Comparison of ENCODE assay signal across 13 mouse cellular contexts in the genomic region with DNA sequence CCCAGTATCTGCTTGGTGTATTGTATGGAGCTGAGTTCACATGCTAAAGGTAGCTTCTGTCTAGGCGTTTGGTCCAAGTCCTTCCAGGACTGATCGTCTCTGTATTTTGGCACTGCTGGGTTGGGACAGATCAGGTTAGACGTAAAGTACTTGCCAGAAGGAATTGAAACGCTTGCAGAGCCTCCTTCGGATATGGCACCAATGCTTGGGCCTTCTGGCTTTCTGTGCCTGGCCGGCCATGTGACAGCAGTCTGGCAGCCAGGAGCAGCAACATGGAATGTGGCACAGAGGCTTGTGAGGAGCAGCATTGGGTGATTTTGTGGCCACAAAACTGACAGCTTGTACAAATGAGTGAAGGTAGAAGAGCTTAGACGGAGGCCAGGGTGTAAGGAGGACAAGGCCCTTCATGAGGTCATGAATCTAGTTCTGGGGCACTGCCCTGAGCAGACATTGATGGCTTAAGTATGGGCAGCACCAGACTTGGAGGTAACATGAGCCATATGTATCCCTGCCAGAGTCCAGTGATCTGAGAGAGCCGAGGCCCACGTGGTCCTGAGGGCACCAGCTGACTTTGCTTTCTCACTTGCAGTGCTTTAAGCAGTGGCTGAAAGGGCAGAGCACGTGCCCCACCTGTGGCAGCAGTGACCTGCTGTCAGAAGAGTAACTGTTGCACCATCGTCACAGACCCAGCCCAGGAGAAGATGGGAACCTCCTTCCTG. TPM values are rescaled to one million over a fixed set of nuclear protein-coding genes. Genes with fewer than 3 reads are reported as not detected.
A peak's percentile ranks its signal among the peaks of the same experiment; 100 is the strongest.
DNase-seq lines count a peak whose midpoint lies in the region; ATAC-seq and TF ChIP-seq lines count a peak whose summit lies in the region.
"Had no signal": no experiment of that assay in that cellular context is flagged by ENCODE, and none has a peak within 500 bp of the region (broad histone marks: within the 10 kb centered on the region; RNA-seq: fewer than 3 reads in every experiment).

No protein-coding gene starts in this region.

- no peaks in the 10 kb centered on the region; the same call in 1 of the 2 replicates for H3K4me1 ChIP-seq in liver, adult 2 months (ENCODE audit: control insufficient read depth, insufficient read depth, low read length)
- H3K4me1 ChIP-seq: forebrain, embryonic 10.5 days; liver, embryonic 15.5 days had no signal

- no peak for TF ChIP-seq CTCF in liver, adult 2 months (IDR thresholded peaks at IDR 0.05; ENCODE audit: low read depth, low read length)

- H3K27ac ChIP-seq in liver, adult 2 months (replicated peaks; ENCODE audit: insufficient read depth, low read depth, low read length): no peak overlapping the region
- H3K27ac ChIP-seq: forebrain, embryonic 10.5 days; liver, embryonic 15.5 days; macrophage had no signal

- WGBS in liver, adult 2 months: 88% methylated on average over 11 of the region's 11 CpGs

- peak; percentile 18 for ATAC-seq in cerebellum, adult (ENCODE audit: insufficient number of reproducible peaks, low FRiP score, low TSS enrichment)
- ATAC-seq: activated CD4-positive, CD25-positive, alpha-beta regulatory T cell, adult 4 months had no signal

- H3K4me3 ChIP-seq in liver, adult 2 months (ENCODE audit: insufficient read depth, low read depth, low read length): no peak overlapping the region
- H3K4me3 ChIP-seq: forebrain, embryonic 10.5 days; liver, embryonic 15.5 days had no signal

- H3K9ac ChIP-seq in liver, adult 2 months (ENCODE audit: low read depth, low read length): no peak overlapping the region
- H3K9ac ChIP-seq: liver, embryonic 15.5 days had no signal

- H3K27me3 ChIP-seq in liver, adult 2 months (ENCODE audit: control insufficient read depth, insufficient read depth, low read length): no peaks in the 10 kb centered on the region
- H3K27me3 ChIP-seq: liver, embryonic 15.5 days had no signal

- no peaks in the 10 kb centered on the region for H3K79me2 ChIP-seq in liver, adult 2 months (ENCODE audit: control insufficient read depth, insufficient read depth, low read length)

- no peak for DNase-seq in cerebellum, adult 11 months
- peak; percentile 10 for DNase-seq in liver, adult 2 months (ENCODE audit: extremely low read depth, low read depth, low spot score)
- no peak for DNase-seq in liver
- peak; percentile 49 for DNase-seq in gastrocnemius, postnatal 10 days
- DNase-seq in heart, postnatal 4 days: peak; percentile 50
- DNase-seq in urinary bladder, postnatal 10 days (ENCODE audit: low spot score): no peak
- no peak for DNase-seq in left cerebral cortex, adult 11 months (ENCODE audit: low spot score)
- DNase-seq: kidney, adult 11 months had no signal

- peaks cover 7% of the 10 kb centered on the region; the same call in 1 of the 2 replicates for H3K36me3 ChIP-seq in liver, adult 2 months (ENCODE audit: control insufficient read depth, insufficient read depth, low read length)

- TF ChIP-seq POLR2A in liver, adult 2 months (IDR thresholded peaks at IDR 0.05; ENCODE audit: extremely low read depth, insufficient read depth, low read length): no peak

RNA-seq across cellular contexts. Expression of a gene that starts 59.1 kb away (rescaled TPM):
- 33.1 and 33.9 TPM in 2 replicates for total RNA-seq in liver, adult 2 months (2014; rRNA removed)
- polyA plus RNA-seq in liver, adult 2 months (2012; rRNA removed): 18.8 and 19.4 TPM in 2 replicates
- 10 to 100 TPM; 21.0 to 25.2 TPM for total RNA-seq in gastrocnemius, postnatal 10 days (2021)
- 10 to 100 TPM; 28.7 to 29.8 TPM for total RNA-seq in heart, postnatal 4 days (2021)

Comparison
In these comparisons a context has a peak if more than half of its experiments do, and no peak if none do; other contexts are left out.
1. DNase-seq: peak in liver, adult 2 months (single experiment), gastrocnemius, postnatal 10 days (single experiment) and heart, postnatal 4 days (single experiment); none in cerebellum, adult 11 months (single experiment), liver (single experiment), urinary bladder, postnatal 10 days (single experiment) and left cerebral cortex, adult 11 months (single experiment).